In genomic region chr4:116830070-116830368, GRCm38 (mm10) we compare ENCODE assay signal across 13 mouse cellular contexts. TPM values are rescaled to one million over a fixed set of nuclear protein-coding genes. Genes with fewer than 3 reads are reported as not detected.
DNase-seq lines count a peak whose midpoint lies in the region; ATAC-seq lines count a peak whose summit lies in the region.
"Had no signal": no experiment of that assay in that cellular context is flagged by ENCODE, and none has a peak within 500 bp of the region (broad histone marks: within the 10 kb centered on the region; RNA-seq: fewer than 3 reads in every experiment).

No protein-coding gene starts in this region.

- DNase-seq in kidney, postnatal 10 days: peak; percentile 27
- no peak for DNase-seq in kidney, adult 8-10 months
- peak; percentile 68 for DNase-seq in mesoderm, embryonic 11.5 days (ENCODE audit: low read depth, low spot score)
- DNase-seq in retina, embryonic 14.5 days (ENCODE audit: low spot score): peak; percentile 67
- no peak for DNase-seq in adrenal gland, adult 8-10 months
- DNase-seq: cerebellum, adult 8-10 months; heart, adult 11 months; thymus, postnatal 4 days had no signal

- no peak overlapping the region for H3K4me3 ChIP-seq in forebrain, embryonic 12.5 days (replicated peaks)

- H3K9ac ChIP-seq in forebrain, embryonic 12.5 days: no peak overlapping the region

- H3K27me3 ChIP-seq in forebrain, embryonic 12.5 days: peaks cover 3% of the 10 kb centered on the region; the same call in 1 of the 2 replicates
- H3K27me3 ChIP-seq: Patski had no signal

- peak overlapping the region; percentile 79 for H3K27ac ChIP-seq in forebrain, embryonic 12.5 days

- peak; percentile 77 for ATAC-seq in forebrain, embryonic 12.5 days (ENCODE audit: low FRiP score)
- ATAC-seq in cerebellum, adult (ENCODE audit: insufficient number of reproducible peaks, low FRiP score, low TSS enrichment): no peak
- ATAC-seq in erythroid progenitor cell, adult 5-6 weeks (replicated peaks; ENCODE audit: low FRiP score, poor library complexity, severe bottlenecking): no peak
- ATAC-seq: Patski had no signal

- no peaks in the 10 kb centered on the region for H3K9me3 ChIP-seq in forebrain, embryonic 12.5 days

- 0 out of 2 replicates have a peak overlapping the region, but pooled peaks have one; percentile 1 for H3K4me2 ChIP-seq in forebrain, embryonic 12.5 days
- H3K4me2 ChIP-seq: liver, embryonic 11.5 days had no signal

- H3K36me3 ChIP-seq in forebrain, embryonic 12.5 days (replicated peaks): no peaks in the 10 kb centered on the region

- peaks cover 20% of the 10 kb centered on the region for H3K4me1 ChIP-seq in forebrain, embryonic 12.5 days

- WGBS in forebrain, embryonic 12.5 days: 7% methylated on average over 6 of the region's 6 CpGs

RNA-seq across cellular contexts. Expression of gene Hpdl, which starts 8.5 kb away (rescaled TPM):
- polyA plus RNA-seq in forebrain, embryonic 12.5 days (2016; fragmentation: Nextera tagmentation; extraction: Ambion mirVana): 0.96 and 1.6 TPM in 2 replicates
- total RNA-seq in adrenal gland, adult 8-10 months (2022): 1 to 10 TPM; 1.6 to 3.4 (median 3.0) TPM
- total RNA-seq in erythroid progenitor cell, adult 5-6 weeks (2015; ENCODE audit: low replicate concordance): not detected in 2 replicates
- total RNA-seq in erythroid progenitor cell, adult 5-6 weeks (2017; ENCODE audit: low replicate concordance): not detected in 2 replicates

RNA-seq across cellular contexts. Expression of gene Mutyh, which starts 22.5 kb away (rescaled TPM):
- 17.7 and 20.5 TPM in 2 replicates for polyA plus RNA-seq in forebrain, embryonic 12.5 days (2016; fragmentation: Nextera tagmentation; extraction: Ambion mirVana)
- total RNA-seq in adrenal gland, adult 8-10 months (2022): 10 to 100 TPM in 1 of 4 experiments, 1 to 10 TPM in 3; 3.5 to 15.4 (median 6.8) TPM
- total RNA-seq in erythroid progenitor cell, adult 5-6 weeks (2015; ENCODE audit: low replicate concordance): 0.84 and 9.4 TPM in 2 replicates
- total RNA-seq in erythroid progenitor cell, adult 5-6 weeks (2017; ENCODE audit: low replicate concordance): 1.2 TPM in 1 of 2 replicates, not detected in the other

RNA-seq across cellular contexts. Expression of gene Toe1, which starts 22.6 kb away (rescaled TPM):
- polyA plus RNA-seq in forebrain, embryonic 12.5 days (2016; fragmentation: Nextera tagmentation; extraction: Ambion mirVana): 32.0 and 34.1 TPM in 2 replicates
- total RNA-seq in adrenal gland, adult 8-10 months (2022): 10 to 100 TPM; 22.0 to 25.3 (median 22.4) TPM
- 4.6 and 6.8 TPM in 2 replicates for total RNA-seq in erythroid progenitor cell, adult 5-6 weeks (2015; ENCODE audit: low replicate concordance)
- total RNA-seq in erythroid progenitor cell, adult 5-6 weeks (2017; ENCODE audit: low replicate concordance): 4.1 and 27.0 TPM in 2 replicates

RNA-seq across cellular contexts. Expression of gene Zswim5, which starts 47.2 kb away (rescaled TPM):
- polyA plus RNA-seq in forebrain, embryonic 12.5 days (2016; fragmentation: Nextera tagmentation; extraction: Ambion mirVana): 12.0 and 13.3 TPM in 2 replicates
- total RNA-seq in adrenal gland, adult 8-10 months (2022): 1 to 10 TPM; 4.9 to 7.2 (median 5.6) TPM
- total RNA-seq in erythroid progenitor cell, adult 5-6 weeks (2015; ENCODE audit: low replicate concordance): not detected in 2 replicates
- total RNA-seq in erythroid progenitor cell, adult 5-6 weeks (2017; ENCODE audit: low replicate concordance): not detected in 2 replicates

Comparison
In these comparisons a context has a peak if more than half of its experiments do, and no peak if none do; other contexts are left out.
1. DNase-seq: peak in kidney, postnatal 10 days (single experiment), mesoderm, embryonic 11.5 days (single experiment) and retina, embryonic 14.5 days (single experiment); none in kidney, adult 8-10 months (0 of 2) and adrenal gland, adult 8-10 months (single experiment).